Mouse (Mus musculus) brain, embryonic 18.5 days (tissue): ENCODE results near the gene Camkmt.

Source experiments
- DNase-seq: peaks from one replicate; pipeline ENCODE4 v3.0.0-alpha.2; 2012; ENCODE audit warnings: low read depth, low spot score

Gene Camkmt

GRCm38 (mm10) chr17:85368776-85369175, 278.4 kb downstream of the Camkmt start:
- DNase-seq = no peak

GRCm38 (mm10) chr17:85372076-85372475, 281.7 kb downstream of the Camkmt start:
- DNase-seq = no peak

GRCm38 (mm10) chr17:85372523-85372922, 282.2 kb downstream of the Camkmt start:
- DNase-seq = no peak

GRCm38 (mm10) chr17:85374100-85374833, 283.9 kb downstream of the Camkmt start:
- DNase-seq = no peak

- DNase-seq = no peak
These were observed 284.5 kb downstream of the Camkmt start for GRCm38 (mm10) chr17:85374834-85375176.

GRCm38 (mm10) chr17:85375523-85375922, 285.2 kb downstream of the Camkmt start:
- no peak for DNase-seq

GRCm38 (mm10) chr17:85377496-85377895, 287.1 kb downstream of the Camkmt start:
- no peak for DNase-seq

- no peak for DNase-seq
These were observed 288.7 kb downstream of the Camkmt start for GRCm38 (mm10) chr17:85379101-85379500.

- DNase-seq = no peak
These were observed 291.3 kb downstream of the Camkmt start for GRCm38 (mm10) chr17:85381578-85382223.

GRCm38 (mm10) chr17:85382344-85382743, 292.0 kb downstream of the Camkmt start:
- DNase-seq = no peak

- DNase-seq = no peak
These were observed 292.6 kb downstream of the Camkmt start for GRCm38 (mm10) chr17:85382906-85383305.

GRCm38 (mm10) chr17:85393091-85393890, 302.9 kb downstream of the Camkmt start:
- DNase-seq = no peak

- no peak for DNase-seq
These were observed 303.6 kb downstream of the Camkmt start for GRCm38 (mm10) chr17:85393891-85394321.

- DNase-seq = no peak
These were observed 305.1 kb downstream of the Camkmt start for GRCm38 (mm10) chr17:85395502-85395901.

- DNase-seq = no peak
These were observed 310.4 kb downstream of the Camkmt start for GRCm38 (mm10) chr17:85400751-85401150.

GRCm38 (mm10) chr17:85405161-85405560, 314.8 kb downstream of the Camkmt start:
- DNase-seq = no peak

- DNase-seq = no peak
These were observed 315.8 kb downstream of the Camkmt start for GRCm38 (mm10) chr17:85406195-85406594.

GRCm38 (mm10) chr17:85428831-85429230, 338.5 kb downstream of the Camkmt start:
- no peak for DNase-seq

- DNase-seq = no peak
These were observed 342.6 kb downstream of the Camkmt start for GRCm38 (mm10) chr17:85432923-85433322.

GRCm38 (mm10) chr17:85443036-85443435, 352.7 kb downstream of the Camkmt start:
- no peak for DNase-seq

GRCm38 (mm10) chr17:85454419-85454983, 364.1 kb downstream of the Camkmt start:
- no peak for DNase-seq

GRCm38 (mm10) chr17:85455063-85455462, 364.7 kb downstream of the Camkmt start:
- no peak for DNase-seq
